8 mouse cellular contexts compared by ENCODE assay signal in the genomic region with DNA sequence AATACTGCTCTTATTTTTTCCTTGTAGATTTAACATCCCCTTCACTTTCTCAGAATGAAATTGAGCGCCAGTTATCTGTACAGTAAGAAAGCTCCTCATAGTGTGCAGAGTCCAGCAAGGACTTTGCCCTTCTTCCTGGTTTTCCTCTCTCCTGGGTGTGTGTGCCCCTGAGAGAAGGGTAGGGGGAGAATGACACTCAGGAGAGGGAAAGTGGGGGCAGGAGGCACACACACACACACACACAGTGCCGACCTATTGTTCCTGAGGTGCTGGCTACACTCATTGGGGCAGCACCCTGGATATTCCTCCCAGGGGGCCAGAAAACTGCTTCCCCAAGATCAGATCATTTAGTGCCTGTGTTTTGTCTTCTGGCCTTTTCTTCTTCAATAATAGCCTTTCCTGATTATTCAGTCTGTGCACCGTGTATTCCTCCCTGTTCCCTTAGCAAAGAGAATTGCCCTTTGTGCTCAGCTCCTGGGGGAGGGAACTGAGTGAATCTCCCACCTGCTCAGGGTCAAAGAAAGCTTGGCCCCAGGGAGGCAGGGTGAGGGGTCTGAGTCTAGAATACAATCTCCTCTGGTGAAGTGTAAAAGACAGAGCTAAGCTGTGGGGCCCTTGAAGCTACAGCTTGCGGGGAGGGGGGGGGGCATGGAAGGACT. TPM values are rescaled to one million over a fixed set of nuclear protein-coding genes. Genes with fewer than 3 reads are reported as not detected.
DNase-seq lines count a peak whose midpoint lies in the region; ATAC-seq lines count a peak whose summit lies in the region.

No protein-coding gene starts in this region.

- ATAC-seq in midbrain, embryonic 12.5 days (ENCODE audit: low FRiP score, low read depth) = peak; percentile 74

- H3K9ac ChIP-seq in midbrain, embryonic 12.5 days (replicated peaks) = no peak overlapping the region

- peaks cover 23% of the 10 kb centered on the region for H3K4me1 ChIP-seq in heart, embryonic 10.5 days
- H3K4me1 ChIP-seq in hindbrain, embryonic 10.5 days (replicated peaks) = peaks cover 33% of the 10 kb centered on the region
- peaks cover 16% of the 10 kb centered on the region for H3K4me1 ChIP-seq in midbrain, embryonic 12.5 days

- H3K27me3 ChIP-seq in heart, embryonic 10.5 days (ENCODE audit: insufficient read depth, poor library complexity, severe bottlenecking) = no peaks in the 10 kb centered on the region
- H3K27me3 ChIP-seq in hindbrain, embryonic 10.5 days (ENCODE audit: insufficient read depth, poor library complexity, severe bottlenecking) = no peaks in the 10 kb centered on the region; the same call in 1 of the 2 replicates
- H3K27me3 ChIP-seq in midbrain, embryonic 12.5 days = 0 out of 2 replicates have a peak, but pooled peaks cover 4% of the 10 kb centered on the region

- H3K4me2 ChIP-seq in midbrain, embryonic 12.5 days (replicated peaks) = peak overlapping the region; percentile 39

- peak; percentile 58 for DNase-seq in heart, embryonic 10.5 days (ENCODE audit: low spot score)
- DNase-seq in heart, adult 8-10 months (ENCODE audit: low spot score) = no peak
- DNase-seq in R1 (ENCODE audit: low read depth, low spot score) = peak; percentile 41
- peak; percentile 70 for DNase-seq in hindbrain, embryonic 10.5 days (ENCODE audit: low spot score)
- no peak for DNase-seq in adrenal gland, postnatal 4 days (ENCODE audit: low spot score in 2 of 2)
- DNase-seq in thymus, postnatal 0 days (ENCODE audit: low spot score) = no peak
- DNase-seq in gastrocnemius, postnatal 25 days = no peak

- no peaks in the 10 kb centered on the region for H3K9me3 ChIP-seq in heart, embryonic 10.5 days
- H3K9me3 ChIP-seq in hindbrain, embryonic 10.5 days = no peaks in the 10 kb centered on the region
- no peaks in the 10 kb centered on the region for H3K9me3 ChIP-seq in midbrain, embryonic 12.5 days

- 42% methylated on average over 4 of the region's 4 CpGs for WGBS in heart, embryonic 10.5 days
- 30% methylated on average over 4 of the region's 4 CpGs for WGBS in hindbrain, embryonic 10.5 days
- WGBS in midbrain, embryonic 12.5 days = 22% methylated on average over 4 of the region's 4 CpGs

- H3K4me3 ChIP-seq in heart, embryonic 10.5 days = peak overlapping the region; percentile 51
- H3K4me3 ChIP-seq in hindbrain, embryonic 10.5 days = peak overlapping the region; percentile 40
- peak overlapping the region; percentile 26; the same call in 1 of the 2 replicates for H3K4me3 ChIP-seq in midbrain, embryonic 12.5 days

- no peaks in the 10 kb centered on the region for H3K36me3 ChIP-seq in heart, embryonic 10.5 days
- no peaks in the 10 kb centered on the region for H3K36me3 ChIP-seq in hindbrain, embryonic 10.5 days
- no peaks in the 10 kb centered on the region for H3K36me3 ChIP-seq in midbrain, embryonic 12.5 days

- H3K27ac ChIP-seq in heart, embryonic 10.5 days = peak overlapping the region; percentile 86
- H3K27ac ChIP-seq in hindbrain, embryonic 10.5 days = peak overlapping the region; percentile 92
- peak overlapping the region; percentile 82 for H3K27ac ChIP-seq in midbrain, embryonic 12.5 days (replicated peaks)

RNA-seq across cellular contexts. Expression of gene Ccnl1, which starts 29.3 kb away (rescaled TPM):
- 78.4 and 85.9 TPM in 2 replicates for polyA plus RNA-seq in heart, embryonic 10.5 days (2016; fragmentation: Nextera tagmentation; extraction: Ambion mirVana)
- total RNA-seq in heart, adult 8-10 months (2022) = 10 to 100 TPM; 14.9 to 20.4 (median 16.9) TPM
- 84.6 and 104 TPM in 2 replicates for polyA plus RNA-seq in hindbrain, embryonic 10.5 days (2016; fragmentation: Nextera tagmentation; extraction: Ambion mirVana)
- polyA plus RNA-seq in midbrain, embryonic 12.5 days (2016; fragmentation: Nextera tagmentation; extraction: Ambion mirVana) = 122 and 125 TPM in 2 replicates
- 100 to 1,000 TPM; 109 to 117 TPM for total RNA-seq in adrenal gland, postnatal 4 days (2021)
- polyA plus RNA-seq in thymus, postnatal 0 days (2015; fragmentation: Nextera tagmentation; extraction: Ambion mirVana) = 153 and 155 TPM in 2 replicates
- 10 to 100 TPM; 12.7 to 17.4 TPM for total RNA-seq in gastrocnemius, postnatal 25 days (2021)

Comparison
In these comparisons a context has a peak if more than half of its experiments do, and no peak if none do; other contexts are left out.
1. DNase-seq: peak in heart, embryonic 10.5 days (single experiment), R1 (single experiment) and hindbrain, embryonic 10.5 days (single experiment); none in heart, adult 8-10 months (single experiment), adrenal gland, postnatal 4 days (0 of 2), thymus, postnatal 0 days (single experiment) and gastrocnemius, postnatal 25 days (single experiment).
2. Peak in every context shown above with its lines, with median percentiles within 50 percentile points of each other: H3K27ac ChIP-seq and H3K4me3 ChIP-seq.